Mouse (Mus musculus) spleen, adult 2 months (tissue): ENCODE measurements at regions not wholly inside any gene's neighbourhood (a gene's known extent, or its start where the extent isn't known, plus 50 kb on each side); places are given as distances from the start of the nearest gene placed in this dataset.

Experiments
- DNase-seq, 2 experiments: peaks; one replicate each; pipeline versions ENCODE4 v3.0.0 to v3.0.0-alpha.2; 2012 to 2021; ENCODE audit warnings: low spot score in 2 of 2, low read depth in 1 of 2
- H3K27ac ChIP-seq: fragments of 200-500 bp; 2 replicates; pipeline ENCODE4 v1.5.1; 2012; ENCODE audit warnings: low read length, inconsistent platforms; ENCODE audit not compliant: insufficient read depth
- H3K27me3 ChIP-seq: fragments of 200-500 bp; 2 replicates; pipeline ENCODE4 v1.6.1; 2012; ENCODE audit warnings: mild to moderate bottlenecking, moderate library complexity, low read length, inconsistent platforms; ENCODE audit not compliant: control insufficient read depth, insufficient read depth
- H3K36me3 ChIP-seq: fragments of 200-500 bp; 2 replicates; pipeline ENCODE4 v1.6.1; 2012; ENCODE audit warnings: mild to moderate bottlenecking, low read length, inconsistent platforms; ENCODE audit not compliant: control insufficient read depth, insufficient read depth
- H3K4me1 ChIP-seq: fragments of 200-500 bp; 2 replicates; pipeline ENCODE4 v1.6.1; 2011; ENCODE audit warnings: inconsistent platforms; ENCODE audit not compliant: control insufficient read depth, insufficient read depth, insufficient read length
- H3K4me3 ChIP-seq: fragments of 200-500 bp; 2 replicates; pipeline ENCODE4 v1.5.1; 2011; ENCODE audit warnings: mild to moderate bottlenecking, inconsistent platforms; ENCODE audit not compliant: insufficient read depth, insufficient read length; ENCODE audit errors: extremely low read depth
- CTCF ChIP-seq: fragments of 200-500 bp; IDR thresholded peaks from 2 replicates; pipeline ENCODE4 v1.5.1; 2011; ENCODE audit warnings: mild to moderate bottlenecking, inconsistent platforms; ENCODE audit not compliant: insufficient read depth, insufficient read length, insufficient replicate concordance; ENCODE audit errors: extremely low read depth
- POLR2A ChIP-seq: fragments of 200-500 bp; IDR thresholded peaks from 2 replicates; pipeline ENCODE4 v1.6.1; 2011; ENCODE audit warnings: low read depth, low read length, inconsistent platforms
- whole genome bisulfite sequencing: fragments of 180-500 bp; shearing (Covaris S2); methylation state at CpG from one replicate; pipeline ENCODE4 v1.1.7; 2018; 5-methylcytosine and 5-hydroxymethylcytosine counted together

DNA sequence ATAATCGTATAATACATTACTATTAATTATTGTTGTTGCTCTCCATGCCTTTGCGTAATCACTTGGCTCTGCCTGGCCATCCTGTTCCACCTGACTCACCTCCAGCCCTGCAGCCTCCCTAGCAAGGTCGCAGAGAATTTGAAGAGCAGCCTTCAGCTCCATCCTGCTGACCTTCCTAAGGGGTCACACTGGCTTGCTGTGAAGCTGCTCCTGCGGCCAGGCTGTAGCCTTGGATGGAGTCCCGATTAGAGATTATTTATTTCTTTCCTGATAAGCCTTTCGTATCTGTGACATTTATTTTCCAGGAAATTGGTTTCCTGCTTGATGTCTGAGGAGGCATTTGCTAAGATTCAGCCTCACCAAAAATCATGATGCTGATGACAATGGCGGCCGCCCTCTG, 305.5 kb downstream of the 1810013L24Rik start:
- no peak for TF ChIP-seq POLR2A
- no peak for TF ChIP-seq CTCF
- Histone ChIP-seq H3K27me3 (no peaks in the 10 kb centered on the region), H3K4me1 (no peaks in the 10 kb centered on the region), H3K27ac (no peak overlapping the region), H3K4me3 (no peak overlapping the region), H3K36me3 (no peaks in the 10 kb centered on the region)
- no peak for DNase-seq
- WGBS: 78% methylated on average over 8 of the region's 8 CpGs

DNA sequence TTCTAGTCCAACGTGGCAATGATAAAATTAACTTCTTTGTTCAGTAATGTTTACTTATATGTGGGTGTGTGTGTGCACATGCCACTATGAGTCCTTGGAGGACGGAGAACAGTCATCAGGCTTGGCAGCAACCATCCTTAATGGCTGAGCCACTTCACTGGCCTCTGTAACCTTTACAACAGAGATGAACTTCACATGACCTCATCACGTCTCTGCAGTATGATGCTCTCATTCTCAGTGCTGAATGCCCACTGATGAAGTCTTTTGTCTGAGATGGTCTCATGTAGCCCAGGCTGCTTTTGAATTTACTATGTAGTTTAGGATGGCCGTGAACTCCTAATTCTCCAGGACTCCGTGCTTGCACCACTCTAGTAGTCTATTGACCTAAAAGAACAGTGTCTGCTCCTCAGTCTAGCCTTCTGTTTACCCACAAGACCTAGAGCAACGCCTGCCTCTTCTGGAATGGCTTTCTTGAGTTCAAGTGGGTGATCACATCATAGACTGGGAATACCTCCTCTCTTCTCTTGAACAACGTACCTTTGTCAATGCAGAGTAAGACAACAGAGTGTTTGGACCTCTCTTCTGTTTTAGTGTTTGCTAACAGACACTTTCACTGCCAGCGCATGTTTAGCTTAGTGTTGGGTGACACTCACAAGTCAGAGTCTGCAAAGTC, 308.8 kb downstream of the 1810013L24Rik start:
- no peak overlapping the region for H3K4me3 ChIP-seq
- no peaks in the 10 kb centered on the region for H3K36me3 ChIP-seq
- H3K27ac ChIP-seq: no peak overlapping the region
- DNase-seq: no peak
- H3K27me3 ChIP-seq: no peaks in the 10 kb centered on the region
- H3K4me1 ChIP-seq: no peaks in the 10 kb centered on the region
- TF ChIP-seq CTCF: no peak
- no peak for TF ChIP-seq POLR2A
- 76% methylated on average over 8 of the region's 8 CpGs for WGBS

DNA sequence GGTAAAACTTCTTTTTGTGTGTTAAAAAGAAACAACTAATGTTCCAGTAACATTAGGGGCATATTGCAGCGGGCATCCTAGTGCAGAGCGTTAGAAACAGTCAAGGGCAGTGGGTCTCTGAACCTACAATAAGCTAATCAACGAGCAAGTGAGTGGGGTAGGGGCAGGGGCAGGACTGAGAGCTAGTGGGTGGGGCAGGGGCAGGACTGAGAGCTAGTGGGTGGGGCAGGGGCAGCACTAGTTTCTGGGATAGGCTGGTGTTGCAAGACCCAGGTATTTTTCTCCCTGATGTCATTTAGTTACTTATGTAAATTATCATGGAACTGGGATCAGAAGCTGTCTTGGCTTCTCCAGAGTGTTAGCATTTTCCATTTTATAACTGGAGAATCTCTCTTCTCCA, 309.5 kb downstream of the 1810013L24Rik start:
- Histone ChIP-seq H3K4me1 (no peaks in the 10 kb centered on the region), H3K4me3 (no peak overlapping the region), H3K36me3 (no peaks in the 10 kb centered on the region), H3K27me3 (no peaks in the 10 kb centered on the region), H3K27ac (no peak overlapping the region)
- TF ChIP-seq CTCF: no peak
- TF ChIP-seq POLR2A: no peak
- no peak for DNase-seq
- 72% methylated on average over 3 of the region's 3 CpGs for WGBS

DNA sequence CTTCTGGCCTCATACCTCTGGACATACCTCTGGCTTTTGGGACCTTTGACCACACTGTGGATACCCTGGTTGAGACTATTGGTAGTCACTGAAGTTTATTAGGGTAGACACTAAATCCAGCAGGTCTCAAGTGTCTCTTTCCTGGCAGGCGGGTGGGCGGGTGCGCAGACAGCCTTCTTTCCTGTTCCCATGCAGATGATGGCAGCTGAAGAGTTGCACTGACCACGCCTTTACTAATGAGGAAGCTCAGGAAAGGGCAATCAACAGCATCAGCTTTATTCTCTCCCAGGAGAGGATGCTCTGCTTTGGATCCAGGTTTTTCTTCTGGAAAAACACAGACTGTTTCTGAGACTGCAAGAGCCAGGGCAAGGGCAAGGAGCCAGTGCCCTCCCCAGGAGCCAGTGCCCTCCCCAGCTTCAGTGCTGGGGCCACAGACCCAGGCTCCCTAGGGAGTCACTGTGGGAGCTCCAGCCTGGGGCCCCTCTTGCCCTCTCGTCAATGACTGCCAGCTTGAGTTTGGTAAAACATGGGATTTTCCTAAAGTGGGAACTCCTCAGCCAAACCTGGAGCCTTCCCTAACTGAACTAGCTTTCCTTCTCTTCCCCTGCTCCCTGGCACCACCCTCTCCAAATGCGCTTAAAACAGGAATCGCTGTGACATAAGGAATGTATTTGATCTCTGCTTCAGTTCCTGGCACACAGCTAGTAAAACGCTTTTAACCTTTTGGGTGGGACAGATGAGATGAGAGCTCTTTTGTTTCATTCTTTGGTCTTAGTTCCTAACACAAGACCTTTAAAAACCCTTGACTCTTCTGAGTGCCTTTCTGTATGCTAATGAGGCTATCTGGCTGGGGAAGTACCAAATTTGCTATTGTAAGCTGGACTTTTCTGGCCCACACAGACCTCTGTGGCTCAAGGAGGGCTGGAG, 319.6 kb downstream of the 1810013L24Rik start:
- 45% methylated on average over 8 of the region's 8 CpGs for whole genome bisulfite sequencing
- DNase-seq: no peak
- H3K4me1 ChIP-seq: no peaks in the 10 kb centered on the region
- H3K36me3 ChIP-seq: no peaks in the 10 kb centered on the region
- no peaks in the 10 kb centered on the region for H3K27me3 ChIP-seq
- no peak overlapping the region for H3K4me3 ChIP-seq
- no peak overlapping the region for H3K27ac ChIP-seq
- TF ChIP-seq POLR2A: no peak
- TF ChIP-seq CTCF: no peak

DNA sequence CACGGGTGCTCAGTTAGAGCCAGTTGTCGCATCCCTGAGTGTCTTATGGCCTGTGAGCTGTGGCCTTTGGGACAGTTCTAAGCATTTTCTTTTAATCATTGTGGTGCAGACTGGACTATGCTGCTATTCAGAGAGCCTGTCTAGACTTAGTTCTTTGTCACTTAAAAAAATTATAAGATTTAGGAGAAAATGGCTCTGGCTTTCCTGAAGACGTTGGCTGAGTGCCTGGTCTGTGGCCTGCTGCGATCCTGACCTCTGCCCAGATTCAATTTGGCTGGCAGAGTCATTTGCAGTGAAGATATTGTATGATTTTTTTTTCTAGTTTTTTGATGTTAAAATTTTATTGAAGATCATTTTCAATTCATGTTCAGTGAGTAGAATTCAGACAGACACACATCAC, 322.0 kb downstream of the 1810013L24Rik start:
- no peak overlapping the region for H3K27ac ChIP-seq
- H3K36me3 ChIP-seq: no peaks in the 10 kb centered on the region
- H3K4me3 ChIP-seq: no peak overlapping the region
- H3K4me1 ChIP-seq: no peaks in the 10 kb centered on the region
- TF ChIP-seq POLR2A (no peak), CTCF (no peak)
- 78% methylated on average over 4 of the region's 4 CpGs for WGBS
- no peaks in the 10 kb centered on the region for H3K27me3 ChIP-seq
- DNase-seq: no peak

DNA sequence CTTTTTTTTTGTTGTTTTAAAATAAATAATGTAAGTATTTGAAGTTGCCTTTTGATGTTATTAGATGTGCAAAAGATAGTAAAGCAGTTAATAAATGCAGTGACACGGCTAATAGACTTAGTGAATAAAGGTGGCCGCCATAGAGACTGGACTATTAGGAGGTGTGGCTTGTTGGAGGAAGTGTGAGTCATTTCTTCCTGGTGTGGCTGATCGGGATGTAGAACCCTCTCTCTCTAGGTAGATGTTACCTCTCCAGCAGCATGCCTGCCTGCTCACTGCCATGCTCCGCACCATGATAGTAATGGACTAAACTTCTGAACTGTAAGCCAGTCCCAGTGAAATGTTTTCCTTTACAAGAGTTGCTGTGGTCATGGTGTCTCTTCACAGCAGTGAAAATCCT, 323.6 kb downstream of the 1810013L24Rik start:
- DNase-seq: no peak
- WGBS: 74% methylated on average over 4 of the region's 4 CpGs
- Histone ChIP-seq H3K4me3 (no peak overlapping the region), H3K27me3 (no peaks in the 10 kb centered on the region), H3K36me3 (no peaks in the 10 kb centered on the region), H3K27ac (no peak overlapping the region), H3K4me1 (no peaks in the 10 kb centered on the region)
- no peak for TF ChIP-seq POLR2A
- TF ChIP-seq CTCF: no peak
